Mouse (Mus musculus) embryonic fibroblast, embryonic 13.5 days (primary cell): ENCODE measurements around the gene Flot1. TPM values are rescaled to one million over a fixed set of nuclear protein-coding genes. Genes with fewer than 3 reads are reported as not detected.

Source experiments
- H3K27ac ChIP-seq: 2 replicates; pipeline ENCODE4 v1.5.1; 2012; ENCODE audit warnings: low read length, control low read depth, inconsistent platforms; ENCODE audit not compliant: insufficient read depth
- H3K4me1 ChIP-seq: 2 replicates; pipeline ENCODE4 v1.6.1; 2011; ENCODE audit warnings: low read length; ENCODE audit not compliant: control insufficient read depth, insufficient read depth
- H3K4me3 ChIP-seq: 2 replicates; pipeline ENCODE4 v1.5.1; 2011; ENCODE audit warnings: mild to moderate bottlenecking, control low read depth, low read length; ENCODE audit not compliant: insufficient read depth
- CTCF ChIP-seq: IDR thresholded peaks from 2 replicates; pipeline ENCODE4 v1.5.1; 2011; ENCODE audit warnings: mild to moderate bottlenecking, control low read depth, low read length, moderate library complexity, borderline replicate concordance; ENCODE audit not compliant: insufficient read depth
- POLR2A ChIP-seq: IDR thresholded peaks from 2 replicates; pipeline ENCODE4 v1.6.1; 2011; ENCODE audit warnings: low read depth, mild to moderate bottlenecking, control low read depth, low read length, moderate library complexity
- polyA plus RNA-seq: library from polyadenylated mRNA; stranded (reverse); fragments of >200 nt; gene quantifications from 2 replicates; pipeline ENCODE4 v1.2.4, GENCODE M21; 2011; ENCODE audit warnings: low read depth; ENCODE audit not compliant: missing spikeins, insufficient read length

Gene Flot1
- 66.3 and 78.7 TPM in 2 replicates for polyA plus RNA-seq

DNA sequence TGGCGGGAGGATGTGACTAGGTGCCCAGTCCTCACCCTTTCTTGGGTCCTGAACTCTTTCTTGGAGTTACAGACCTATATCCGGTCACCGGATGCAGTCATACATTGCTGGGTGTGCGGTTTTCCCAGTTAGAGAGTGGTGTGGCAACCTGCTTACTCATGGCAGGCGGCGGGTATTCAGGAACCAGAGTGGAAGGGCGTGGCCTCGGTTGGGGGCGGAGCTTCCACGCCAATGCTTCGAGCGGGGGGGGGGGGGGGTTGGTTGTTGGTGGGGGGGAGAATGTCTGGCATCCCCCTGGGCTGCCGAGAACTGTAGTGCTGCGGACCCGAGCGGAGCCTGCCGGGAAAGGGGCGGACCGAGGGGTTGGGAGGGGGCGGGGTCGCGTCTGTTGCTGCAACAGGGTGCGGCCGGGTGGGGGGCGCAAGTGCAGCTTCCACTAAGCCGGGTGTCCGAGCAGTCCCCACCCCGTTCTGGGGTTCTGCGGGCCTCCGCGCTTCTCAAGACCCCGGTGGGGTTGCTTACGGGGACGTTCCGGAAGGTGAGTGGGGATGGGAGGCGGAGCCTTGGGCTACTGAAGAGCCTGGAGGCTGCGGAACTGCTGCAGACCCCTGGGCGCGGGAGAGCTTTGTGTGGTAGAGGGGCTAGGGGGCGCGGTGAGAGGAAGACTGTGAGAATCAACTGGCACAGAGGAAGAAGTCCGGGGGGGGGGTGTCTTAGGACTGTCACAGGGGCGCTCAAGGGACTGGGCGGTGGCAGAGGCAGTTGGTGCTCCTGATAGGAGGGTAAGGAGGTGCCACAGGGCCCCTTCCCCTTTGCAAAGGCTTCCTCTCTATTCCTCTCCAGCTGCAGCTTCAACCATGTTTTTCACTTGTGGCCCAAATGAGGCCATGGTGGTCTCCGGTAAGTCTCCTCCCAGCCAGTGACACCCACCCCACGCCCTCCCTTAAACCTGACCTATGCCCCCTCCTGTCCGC is at the start of gene Flot1:
Flot1 (plus strand) TSS at position 267 of the 974 bp plus-strand sequence.
- H3K27ac ChIP-seq = peak within 1 kb of the TSS; percentile 74

DNA sequence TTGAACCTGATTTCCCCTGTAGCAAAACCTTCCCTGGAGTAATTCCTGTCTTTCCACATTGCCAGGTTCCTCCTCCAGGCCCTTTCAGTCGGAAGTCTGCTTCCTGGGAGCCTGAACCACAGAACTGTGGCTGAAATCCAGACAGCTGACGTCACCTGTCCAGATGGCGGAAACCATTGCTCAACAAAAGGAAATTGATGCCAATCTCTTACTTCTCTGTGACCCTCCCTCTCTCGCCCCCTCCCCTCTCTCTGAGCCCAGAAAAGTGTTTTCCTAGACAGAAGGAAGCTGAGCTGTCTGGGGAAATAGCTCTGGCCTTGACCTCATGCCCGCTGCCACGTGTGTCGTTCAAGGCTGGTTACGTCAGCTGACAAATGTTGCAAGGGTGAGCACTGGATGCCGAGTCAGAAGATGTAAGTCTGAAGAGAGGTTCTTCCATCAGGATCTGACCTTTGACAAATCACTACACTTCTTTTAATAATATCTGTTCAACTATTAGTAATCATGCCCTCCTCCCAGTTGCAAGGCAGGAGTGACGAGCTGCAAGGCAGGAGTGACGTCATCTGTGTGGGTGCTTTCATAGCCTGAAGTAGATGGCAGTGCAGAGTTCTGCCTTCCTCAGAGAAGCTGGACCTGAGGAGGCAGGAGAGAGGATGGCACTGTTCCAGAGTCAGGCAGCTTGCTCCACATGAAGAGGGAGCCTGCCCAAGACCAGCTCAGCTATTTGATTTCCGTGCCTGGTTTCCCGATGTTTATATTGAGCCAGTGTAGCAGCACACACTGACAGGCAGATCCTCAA is 46.0 kb upstream of the Flot1 start:
- peak overlapping the region; percentile 75 for H3K27ac ChIP-seq
- TF ChIP-seq CTCF (no peak), POLR2A (0 out of 2 replicates have a peak, but pooled peaks have one; percentile 4)
- H3K4me3 ChIP-seq = no peak overlapping the region
- H3K4me1 ChIP-seq = peaks cover 27% of the 10 kb centered on the region

More for the DNA sequence above, at the start of gene Flot1:
- Histone ChIP-seq H3K4me3 (peak within 1 kb of the TSS; percentile 90), H3K4me1 (peaks cover 4% of the 10 kb centered on the region)
- TF ChIP-seq CTCF (no peak), POLR2A (peak; percentile 78)

DNA sequence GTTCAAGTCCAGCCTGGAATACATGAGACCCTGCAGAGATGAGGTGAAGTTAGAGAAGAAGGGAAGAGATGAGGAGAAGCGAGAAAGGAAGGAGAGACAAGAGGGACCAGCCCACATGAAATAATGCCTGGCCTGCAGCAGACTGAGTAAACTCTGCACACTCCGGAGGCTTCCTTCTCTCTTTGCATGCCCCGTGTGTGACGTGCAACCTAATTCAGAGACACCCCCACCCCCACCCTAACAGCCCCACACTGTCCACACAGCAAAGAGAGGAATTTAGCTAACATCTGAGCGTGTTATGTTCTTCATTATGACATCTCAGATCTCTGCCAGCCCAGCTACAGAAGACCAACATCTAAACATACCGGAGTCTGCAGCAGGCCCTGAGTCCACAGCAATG is 44.1 kb upstream of the Flot1 start:
- peaks cover 25% of the 10 kb centered on the region for H3K4me1 ChIP-seq
- no peak overlapping the region for H3K4me3 ChIP-seq
- TF ChIP-seq POLR2A = no peak
- TF ChIP-seq CTCF = no peak
- peak overlapping the region; percentile 11 for H3K27ac ChIP-seq

DNA sequence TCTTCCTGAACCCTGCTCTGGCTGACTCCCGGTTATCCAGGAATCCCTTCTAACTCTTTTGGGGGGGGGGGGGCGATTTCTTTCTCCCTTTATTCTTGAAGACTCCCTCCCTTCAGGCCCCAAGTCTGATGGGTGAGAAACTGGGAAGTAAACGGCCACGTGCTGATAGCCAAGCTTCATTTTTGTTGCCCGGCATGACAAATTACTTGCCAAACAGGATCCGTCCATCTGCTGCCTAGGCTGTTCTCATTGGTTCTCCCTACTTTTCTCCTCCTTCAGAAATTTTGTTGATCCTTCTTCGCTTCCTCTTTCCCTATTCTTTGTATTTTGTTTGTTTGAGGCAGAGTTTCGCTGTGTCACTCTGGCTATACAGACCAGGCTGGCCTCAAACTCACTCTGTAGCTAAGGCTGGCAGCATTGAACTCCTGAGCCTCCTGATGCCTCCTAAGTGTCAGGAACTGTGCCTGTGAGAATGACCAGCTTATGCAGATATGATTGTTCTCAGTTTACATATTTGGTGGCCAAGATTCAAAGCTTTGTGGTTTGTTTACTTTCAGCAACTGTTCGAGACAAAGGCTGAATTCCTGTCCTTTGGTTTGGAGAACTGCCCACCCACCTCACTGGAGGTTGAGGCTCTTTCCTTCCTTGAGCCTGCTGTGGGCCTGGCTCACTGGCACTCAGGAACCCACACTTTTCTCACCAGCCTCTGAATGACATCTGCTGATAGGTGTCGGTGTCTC is 43.4 kb upstream of the Flot1 start:
- no peak for TF ChIP-seq POLR2A
- no peak for TF ChIP-seq CTCF
- Histone ChIP-seq H3K27ac (peak overlapping the region; percentile 11), H3K4me3 (no peak overlapping the region), H3K4me1 (peaks cover 22% of the 10 kb centered on the region)

DNA sequence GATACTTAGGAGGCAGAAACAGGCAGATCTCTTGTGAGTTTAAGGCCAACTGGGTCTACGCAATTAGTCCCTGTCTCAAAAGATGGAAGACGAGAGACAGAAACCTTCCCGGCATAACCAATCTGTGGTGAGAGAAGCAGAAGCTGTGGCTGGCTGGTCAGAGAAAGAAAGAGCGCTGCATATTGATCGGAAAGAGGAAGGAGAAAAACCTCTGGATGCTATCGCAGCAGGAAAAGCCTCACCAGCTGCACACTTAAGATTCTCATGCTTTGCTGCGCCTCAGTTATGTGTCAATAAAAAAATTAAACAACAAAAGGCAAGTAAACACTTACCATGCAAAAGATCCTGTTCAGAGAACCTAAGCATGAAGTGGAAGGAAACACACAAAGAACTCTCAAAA is 42.7 kb upstream of the Flot1 start:
- H3K4me1 ChIP-seq = peaks cover 22% of the 10 kb centered on the region
- H3K4me3 ChIP-seq = no peak overlapping the region
- H3K27ac ChIP-seq = peak overlapping the region; percentile 11; the same call in 1 of the 2 replicates
- TF ChIP-seq CTCF (no peak), POLR2A (no peak)

- TF ChIP-seq POLR2A = no peak
- TF ChIP-seq CTCF = no peak
- H3K27ac ChIP-seq = no peak overlapping the region
- peaks cover 11% of the 10 kb centered on the region; the same call in 1 of the 2 replicates for H3K4me1 ChIP-seq
- H3K4me3 ChIP-seq = no peak overlapping the region
Measured at GRCm38 (mm10) chr17:35782398-35782797, 40.6 kb upstream of the Flot1 start.

- no peak overlapping the region for H3K4me3 ChIP-seq
- no peak for TF ChIP-seq POLR2A
- no peak for TF ChIP-seq CTCF
- H3K27ac ChIP-seq = no peak overlapping the region
- H3K4me1 ChIP-seq = peaks cover 9% of the 10 kb centered on the region; the same call in 1 of the 2 replicates
Measured at GRCm38 (mm10) chr17:35782924-35783323, 40.1 kb upstream of the Flot1 start.

DNA sequence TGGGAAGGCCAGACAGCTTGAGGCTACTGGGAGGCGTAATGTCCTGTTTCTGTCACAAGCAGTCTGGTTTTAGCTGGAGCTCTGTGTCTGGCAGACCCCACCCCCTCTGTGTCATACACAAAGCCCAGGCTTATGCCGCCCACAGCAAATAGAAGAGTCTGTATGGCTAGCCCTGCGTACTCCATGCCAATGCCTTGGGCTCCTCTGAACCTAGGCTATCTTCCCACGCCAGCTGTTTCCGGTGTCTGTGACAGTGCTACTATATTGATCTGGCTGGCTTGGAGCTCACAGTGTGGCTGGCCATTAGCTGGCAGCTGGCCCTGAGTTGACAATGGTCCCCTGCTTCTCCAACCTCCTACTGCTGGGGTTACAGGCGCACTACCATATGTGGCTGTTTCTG is 39.1 kb upstream of the Flot1 start:
- H3K4me3 ChIP-seq = no peak overlapping the region
- TF ChIP-seq CTCF (no peak), POLR2A (no peak)

GRCm38 (mm10) chr17:35785140-35785539 is 37.9 kb upstream of the Flot1 start:
- no peak overlapping the region for H3K27ac ChIP-seq
- TF ChIP-seq POLR2A (no peak), CTCF (no peak)

More for the DNA sequence above, 39.1 kb upstream of the Flot1 start:
- H3K27ac ChIP-seq = no peak overlapping the region
- peaks cover 7% of the 10 kb centered on the region; the same call in 1 of the 2 replicates for H3K4me1 ChIP-seq

More at GRCm38 (mm10) chr17:35785140-35785539, 37.9 kb upstream of the Flot1 start:
- Histone ChIP-seq H3K4me1 (no peaks in the 10 kb centered on the region), H3K4me3 (no peak overlapping the region)
